Mouse (Mus musculus) embryonic facial prominence, embryonic 11.5 days (tissue): ENCODE results near the gene Ror2. TPM values are rescaled to one million over a fixed set of nuclear protein-coding genes. Genes with fewer than 3 reads are reported as not detected.

Experiments
- ATAC-seq: fragments of 200-750 bp; cut with Nextera tagmentation; replicated peaks from 2 replicates; pipeline ENCODE4 v1.8.0; 2017; ENCODE audit warnings: low read depth; ENCODE audit not compliant: insufficient number of reproducible peaks, low FRiP score, low TSS enrichment
- DNase-seq: peaks from one replicate; pipeline ENCODE4 v3.0.0-alpha.2; 2015; ENCODE audit warnings: low spot score
- H3K27ac ChIP-seq: fragments of 300-500 bp; sonication (generic); replicated peaks from 2 replicates; pipeline ENCODE4 v1.5.1; 2014; ENCODE audit warnings: mild to moderate bottlenecking, low read depth, low read length, control low read depth
- H3K27me3 ChIP-seq: fragments of 300-500 bp; sonication (generic); 2 replicates; pipeline ENCODE4 v1.6.1; 2014; ENCODE audit warnings: mild to moderate bottlenecking, low read length, moderate library complexity, mixed read lengths; ENCODE audit not compliant: control insufficient read depth, insufficient read depth
- H3K36me3 ChIP-seq: fragments of 300-500 bp; sonication (generic); replicated peaks from 2 replicates; pipeline ENCODE4 v1.6.1; 2014; ENCODE audit warnings: low read depth, mild to moderate bottlenecking, low read length, moderate library complexity, mixed read lengths; ENCODE audit not compliant: control insufficient read depth, insufficient read depth
- H3K4me1 ChIP-seq: fragments of 300-500 bp; sonication (generic); 2 replicates; pipeline ENCODE4 v1.6.1; 2014; ENCODE audit warnings: low read length, mixed read lengths; ENCODE audit not compliant: control insufficient read depth, insufficient read depth
- H3K4me2 ChIP-seq: fragments of 300-500 bp; sonication (generic); 2 replicates; pipeline ENCODE4 v1.6.1; 2014; ENCODE audit warnings: low read depth, mild to moderate bottlenecking, control low read depth, low read length, moderate library complexity
- H3K4me3 ChIP-seq: fragments of 300-500 bp; sonication (generic); 2 replicates; pipeline ENCODE4 v1.5.1; 2014; ENCODE audit warnings: low read depth, low read length, control low read depth
- H3K9ac ChIP-seq: fragments of 300-500 bp; sonication (generic); replicated peaks from 2 replicates; pipeline ENCODE4 v1.6.1; 2014; ENCODE audit warnings: mild to moderate bottlenecking, control low read depth, low read length
- H3K9me3 ChIP-seq: fragments of 300-500 bp; sonication (generic); replicated peaks from 2 replicates; pipeline ENCODE4 v1.6.1; 2016; ENCODE audit warnings: mild to moderate bottlenecking, low read length, inconsistent platforms, mixed read lengths; ENCODE audit not compliant: control insufficient read depth
- WGBS: fragments of 180-500 bp; shearing (Covaris S2); extraction: QIAGEN DNeasy Blood & Tissue Kit; methylation state at CpG from one replicate; pipeline ENCODE4 v1.1.7; 2014; 5-methylcytosine and 5-hydroxymethylcytosine counted together
- polyA plus RNA-seq: library from polyadenylated mRNA; unstranded; fragments of >200 nt; fragmentation: Nextera tagmentation; extraction: Ambion mirVana; gene quantifications from 2 replicates; pipeline ENCODE4 v1.2.1, GENCODE M21; 2014

Gene Ror2
- polyA plus RNA-seq, 1 experiment from 2014 or later: 10.2 TPM

DNA sequence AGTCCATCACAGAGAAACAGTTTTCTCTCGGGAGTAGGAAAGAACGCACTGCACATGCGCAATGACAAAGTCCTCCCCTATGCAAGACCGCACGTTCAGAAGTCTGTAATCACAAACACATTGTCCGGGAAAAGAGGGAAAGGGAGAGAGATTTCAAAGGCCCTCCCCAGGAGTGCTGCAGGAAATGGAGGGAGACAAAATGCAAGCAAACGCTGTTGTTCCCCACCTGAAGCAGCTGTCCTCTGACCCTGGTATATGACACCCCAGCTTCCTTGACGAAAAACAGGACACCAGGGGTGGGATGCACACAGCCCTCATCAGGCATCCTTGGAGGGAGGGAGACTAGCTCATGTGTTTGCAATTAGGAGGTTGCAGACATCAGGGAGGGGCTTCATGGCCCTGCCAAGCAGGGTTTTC is 102.8 kb downstream of the Ror2 start:
- peak overlapping the region; percentile 71 for H3K27ac ChIP-seq
- ATAC-seq (peak; percentile 88), DNase-seq (peak; percentile 93)

DNA sequence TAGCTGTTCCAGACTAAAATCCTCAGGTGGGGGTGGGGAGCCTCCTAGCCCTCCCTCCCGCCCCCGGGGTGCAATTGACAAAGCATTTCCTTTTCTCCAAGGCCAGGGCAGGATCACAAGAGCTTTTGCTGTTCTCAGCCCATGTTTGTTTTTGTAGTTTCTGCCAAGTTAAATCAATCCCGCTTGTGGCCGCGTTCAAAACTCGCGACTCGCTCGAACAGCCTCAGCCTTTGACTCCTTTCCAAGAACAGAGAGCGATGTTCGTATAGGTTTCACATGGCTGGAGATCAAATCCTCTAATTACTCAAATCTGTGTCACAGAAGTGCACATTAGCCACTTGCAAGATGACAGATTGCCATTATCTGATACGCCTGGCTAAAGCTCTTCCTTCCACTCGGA is 107.3 kb downstream of the Ror2 start:
- no peaks in the 10 kb centered on the region for H3K36me3 ChIP-seq
- no peaks in the 10 kb centered on the region for H3K27me3 ChIP-seq
- no peaks in the 10 kb centered on the region for H3K9me3 ChIP-seq
- no peak overlapping the region for H3K4me3 ChIP-seq
- H3K27ac ChIP-seq: peak overlapping the region; percentile 63
- peak overlapping the region; percentile 17 for H3K4me2 ChIP-seq
- H3K4me1 ChIP-seq: peaks cover 16% of the 10 kb centered on the region
- no peak overlapping the region; the same call in 1 of the 2 replicates for H3K9ac ChIP-seq
- DNase-seq (peak; percentile 82), ATAC-seq (no peak)
- 2% methylated on average over 13 of the region's 13 CpGs for WGBS

More for the DNA sequence above, 102.8 kb downstream of the Ror2 start:
- Histone ChIP-seq H3K9ac (no peak overlapping the region), H3K4me2 (peak overlapping the region; percentile 19; the same call in 1 of the 2 replicates), H3K4me1 (peaks cover 4% of the 10 kb centered on the region), H3K36me3 (no peaks in the 10 kb centered on the region), H3K9me3 (no peaks in the 10 kb centered on the region), H3K27me3 (no peaks in the 10 kb centered on the region), H3K4me3 (no peak overlapping the region)
- WGBS: 23% methylated on average over 8 of the region's 8 CpGs

DNA sequence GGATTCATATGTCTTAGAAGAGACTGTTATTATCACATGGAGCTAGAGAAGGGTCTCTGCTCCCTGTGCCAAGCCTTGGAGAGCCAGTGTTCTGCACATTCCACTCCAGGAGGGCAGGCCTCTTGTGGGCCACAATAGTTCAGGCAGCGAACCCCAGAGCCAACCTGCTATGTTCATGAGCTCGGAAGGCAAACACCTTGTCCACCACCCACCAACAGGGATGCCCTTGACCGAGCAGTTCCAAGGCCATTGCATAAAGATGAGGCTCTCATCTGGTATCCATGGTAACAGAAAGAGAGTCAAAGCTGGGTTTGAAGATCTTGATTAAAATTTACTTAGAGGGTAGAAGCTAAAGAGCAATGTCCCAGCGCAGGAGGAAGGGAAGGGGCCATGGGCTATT is 107.8 kb downstream of the Ror2 start:
- no peak for ATAC-seq
- Histone ChIP-seq H3K27me3 (no peaks in the 10 kb centered on the region), H3K4me3 (no peak overlapping the region), H3K9ac (no peak overlapping the region), H3K4me2 (no peak overlapping the region), H3K4me1 (peaks cover 16% of the 10 kb centered on the region), H3K36me3 (no peaks in the 10 kb centered on the region), H3K27ac (peak overlapping the region; percentile 63), H3K9me3 (no peaks in the 10 kb centered on the region)
- no peak for DNase-seq
- WGBS: 26% methylated on average over 4 of the region's 4 CpGs

DNA sequence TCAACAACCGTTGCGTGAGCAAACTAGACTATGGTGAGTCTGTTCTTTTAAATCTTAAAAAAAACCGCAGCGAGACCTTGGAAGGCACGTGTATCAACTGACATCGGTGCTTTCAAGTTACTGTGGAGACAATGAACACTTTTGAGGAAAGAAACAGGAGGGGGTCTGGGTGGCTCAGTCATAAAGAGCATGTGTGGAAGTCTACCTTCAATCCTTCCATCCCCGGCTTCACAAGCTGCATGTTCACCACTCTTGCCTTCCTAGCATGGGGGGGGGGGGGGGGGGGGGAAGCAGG is 108.6 kb downstream of the Ror2 start:
- DNase-seq: no peak

DNA sequence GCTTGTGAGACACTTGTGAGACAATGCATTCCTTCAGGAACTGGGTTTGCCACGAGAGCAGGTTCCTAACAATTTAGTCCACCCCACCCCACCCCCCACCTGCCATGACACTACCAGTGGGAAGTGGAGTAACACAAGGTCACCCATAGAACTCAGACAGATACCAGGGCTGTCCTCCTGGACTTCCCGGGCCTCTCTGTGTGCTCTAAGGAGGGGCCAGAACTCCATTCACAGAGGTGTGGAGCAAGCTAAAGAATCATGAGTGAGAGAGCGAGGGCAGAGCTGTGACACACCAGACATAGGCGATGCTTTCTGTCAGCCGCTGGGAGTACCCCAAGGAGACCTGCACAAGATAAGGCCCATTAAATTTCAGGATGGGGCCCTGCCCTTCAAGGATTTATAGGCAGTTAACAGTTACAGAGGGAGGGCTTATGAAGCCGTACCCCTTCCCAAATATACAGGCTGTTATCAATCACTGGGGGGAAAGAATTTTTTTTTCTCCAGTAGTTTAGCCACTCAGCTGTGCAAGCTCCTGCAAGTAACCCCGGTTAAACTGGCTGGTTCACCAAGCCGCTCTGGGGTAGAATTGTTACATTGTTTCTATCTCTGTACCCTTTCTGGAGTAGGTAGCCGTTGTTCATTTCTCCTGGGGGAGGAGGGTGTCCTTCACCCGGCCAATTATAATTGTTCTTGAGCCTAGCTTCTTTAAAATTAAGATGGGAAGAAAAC is 109.1 kb downstream of the Ror2 start:
- no peak for DNase-seq
- H3K27me3 ChIP-seq: no peaks in the 10 kb centered on the region
- H3K9ac ChIP-seq: no peak overlapping the region
- no peaks in the 10 kb centered on the region for H3K9me3 ChIP-seq
- H3K4me2 ChIP-seq: no peak overlapping the region
- no peaks in the 10 kb centered on the region for H3K36me3 ChIP-seq
- WGBS: 49% methylated on average over 10 of the region's 10 CpGs
- no peak for ATAC-seq
- H3K4me1 ChIP-seq: peaks cover 16% of the 10 kb centered on the region
- 0 out of 2 replicates have a peak overlapping the region, but pooled peaks have one; percentile 13 for H3K27ac ChIP-seq
- no peak overlapping the region for H3K4me3 ChIP-seq

More for the DNA sequence above, 108.6 kb downstream of the Ror2 start:
- Histone ChIP-seq H3K9me3 (no peaks in the 10 kb centered on the region), H3K36me3 (no peaks in the 10 kb centered on the region), H3K9ac (no peak overlapping the region), H3K4me3 (no peak overlapping the region), H3K27ac (0 out of 2 replicates have a peak overlapping the region, but pooled peaks have one; percentile 13), H3K27me3 (no peaks in the 10 kb centered on the region), H3K4me2 (no peak overlapping the region), H3K4me1 (peaks cover 16% of the 10 kb centered on the region)
- WGBS: 33% methylated on average over 7 of the region's 7 CpGs
- ATAC-seq: no peak

DNA sequence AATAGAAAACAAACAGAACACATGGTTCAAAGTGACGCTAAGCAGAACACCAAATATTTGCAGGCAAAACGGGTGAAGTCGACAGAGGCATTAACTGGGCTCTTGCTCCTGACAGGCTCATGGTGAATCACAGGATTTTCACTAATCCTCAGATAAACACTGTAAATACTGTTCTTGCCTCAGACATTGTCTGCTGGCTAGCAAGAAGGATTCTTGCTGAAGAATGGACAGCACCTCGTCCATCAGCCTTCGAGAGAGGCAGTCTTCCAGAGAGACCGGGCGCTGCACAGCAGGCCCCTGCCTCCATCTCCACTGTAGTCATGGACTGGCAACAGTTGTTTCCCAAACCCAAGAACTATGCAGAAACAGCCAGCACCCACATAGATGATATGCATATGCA is 110.9 kb downstream of the Ror2 start:
- H3K36me3 ChIP-seq: no peaks in the 10 kb centered on the region
- 79% methylated on average over 7 of the region's 7 CpGs for WGBS
- no peak overlapping the region for H3K27ac ChIP-seq

DNA sequence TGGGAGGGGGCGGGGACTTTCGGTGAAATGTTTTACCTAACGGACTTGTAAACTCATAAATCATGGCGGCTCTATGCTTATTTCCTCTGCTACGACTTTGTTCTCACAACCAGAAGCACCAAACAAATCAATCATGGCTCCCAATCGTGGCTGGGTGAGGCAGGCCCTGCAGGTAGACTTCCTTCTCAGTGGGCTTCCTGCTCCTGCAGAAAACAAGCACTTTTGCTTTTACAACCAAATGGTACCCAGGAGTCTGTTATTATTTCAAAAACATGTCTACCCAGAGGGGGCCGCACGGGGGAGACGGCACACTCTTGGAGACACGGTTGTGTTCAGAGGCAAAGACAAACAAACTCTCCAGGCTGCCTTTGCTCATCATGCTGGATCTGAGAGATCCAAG is 122.3 kb downstream of the Ror2 start:
- WGBS: 66% methylated on average over 10 of the region's 10 CpGs
- no peaks in the 10 kb centered on the region for H3K27me3 ChIP-seq
- H3K27ac ChIP-seq: no peak overlapping the region
- ATAC-seq: no peak
- H3K4me1 ChIP-seq: no peaks in the 10 kb centered on the region
- no peaks in the 10 kb centered on the region for H3K9me3 ChIP-seq
- no peak for DNase-seq
- no peak overlapping the region for H3K9ac ChIP-seq
- H3K36me3 ChIP-seq: no peaks in the 10 kb centered on the region
- H3K4me3 ChIP-seq: no peak overlapping the region
- no peak overlapping the region for H3K4me2 ChIP-seq

More for the DNA sequence above, 110.9 kb downstream of the Ror2 start:
- no peak overlapping the region for H3K4me2 ChIP-seq
- no peaks in the 10 kb centered on the region for H3K9me3 ChIP-seq
- no peak overlapping the region for H3K9ac ChIP-seq
- no peaks in the 10 kb centered on the region for H3K27me3 ChIP-seq
- ATAC-seq: no peak
- no peak overlapping the region for H3K4me3 ChIP-seq
- H3K4me1 ChIP-seq: peaks cover 12% of the 10 kb centered on the region
- no peak for DNase-seq

DNA sequence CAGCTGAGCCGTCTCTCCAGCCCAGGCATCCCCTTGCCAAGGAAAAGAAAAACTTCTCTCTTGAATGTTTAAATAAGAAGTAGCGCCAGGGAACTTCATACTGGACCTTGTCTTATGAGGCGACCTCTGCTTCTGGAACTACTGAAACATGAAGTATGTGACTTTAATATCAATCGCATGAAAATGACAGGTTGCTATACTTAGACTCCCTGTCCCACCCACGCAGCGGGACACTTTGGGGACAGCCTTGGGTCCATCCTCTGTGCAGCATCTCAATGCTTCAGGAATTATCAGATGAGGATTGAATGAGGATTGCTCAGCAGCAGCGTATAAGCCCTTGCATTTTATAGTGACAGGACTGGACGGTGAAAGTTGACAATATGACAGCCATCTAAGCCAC is 122.9 kb downstream of the Ror2 start:
- no peak for ATAC-seq
- no peak overlapping the region for H3K4me2 ChIP-seq
- 84% methylated on average over 8 of the region's 8 CpGs for WGBS
- no peak for DNase-seq
- H3K27me3 ChIP-seq: no peaks in the 10 kb centered on the region
- no peak overlapping the region for H3K4me3 ChIP-seq
- no peak overlapping the region for H3K27ac ChIP-seq
- H3K9me3 ChIP-seq: no peaks in the 10 kb centered on the region
- H3K9ac ChIP-seq: no peak overlapping the region
- H3K36me3 ChIP-seq: no peaks in the 10 kb centered on the region
- no peaks in the 10 kb centered on the region for H3K4me1 ChIP-seq
